Mouse (Mus musculus) liver, postnatal 0 days (tissue): ENCODE measurements around the gene Cald1. TPM values are rescaled to one million over a fixed set of nuclear protein-coding genes. Genes with fewer than 3 reads are reported as not detected.

Experiments
- ATAC-seq: fragments of 200-750 bp; cut with Nextera tagmentation; 2 replicates; pipeline ENCODE4 v1.8.0; 2017; ENCODE audit warnings: mild to moderate bottlenecking, moderate library complexity
- DNase-seq: peaks from one replicate; pipeline ENCODE4 v3.0.0-alpha.2; 2016
- H3K27ac ChIP-seq: fragments of 300-500 bp; sonication (generic); 2 replicates; pipeline ENCODE4 v1.5.1; 2014; ENCODE audit warnings: antibody characterized with exemption, moderate library complexity, mild to moderate bottlenecking, low read depth
- H3K27me3 ChIP-seq: fragments of 300-500 bp; sonication (generic); 2 replicates; pipeline ENCODE4 v1.6.1; 2014; ENCODE audit warnings: low read length, control low read depth, mixed read lengths; ENCODE audit not compliant: insufficient read depth
- H3K36me3 ChIP-seq: fragments of 300-500 bp; sonication (generic); replicated peaks from 2 replicates; pipeline ENCODE4 v1.6.1; 2014; ENCODE audit warnings: mild to moderate bottlenecking, control low read depth, low read length, moderate library complexity, mixed read lengths; ENCODE audit not compliant: insufficient read depth
- H3K4me1 ChIP-seq: fragments of 300-500 bp; sonication (generic); 2 replicates; pipeline ENCODE4 v1.6.1; 2014; ENCODE audit warnings: antibody characterized with exemption, mild to moderate bottlenecking, control low read depth; ENCODE audit not compliant: insufficient read depth
- H3K4me2 ChIP-seq: fragments of 300-500 bp; sonication (generic); 2 replicates; pipeline ENCODE4 v1.6.1; 2014; ENCODE audit warnings: low read depth, mild to moderate bottlenecking, low read length, moderate library complexity, mixed read lengths
- H3K4me3 ChIP-seq: fragments of 300-500 bp; sonication (generic); 2 replicates; pipeline ENCODE4 v1.5.1; 2014; ENCODE audit warnings: low read depth, low read length
- H3K9ac ChIP-seq: fragments of 300-500 bp; sonication (generic); replicated peaks from 2 replicates; pipeline ENCODE4 v1.6.1; 2014; ENCODE audit warnings: mild to moderate bottlenecking, moderate library complexity
- H3K9me3 ChIP-seq: fragments of 300-500 bp; sonication (generic); 2 replicates; pipeline ENCODE4 v1.6.1; 2016; ENCODE audit warnings: mild to moderate bottlenecking, control low read depth, low read length, mixed read lengths
- CTCF ChIP-seq: sonication (generic); IDR thresholded peaks from 2 replicates; pipeline ENCODE4 v1.5.1; 2016; ENCODE audit warnings: antibody characterized with exemption, low read depth
- EP300 ChIP-seq: IDR thresholded peaks from 2 replicates; pipeline ENCODE4 v1.6.1; 2016; ENCODE audit warnings: antibody characterized with exemption, low read depth, mild to moderate bottlenecking
- WGBS: fragments of 180-500 bp; shearing (Covaris S2); extraction: QIAGEN DNeasy Blood & Tissue Kit; methylation state at CpG from one replicate; pipeline ENCODE4 v1.1.7; 2014; ENCODE audit not compliant: insufficient replicate concordance; 5-methylcytosine and 5-hydroxymethylcytosine counted together
- polyA plus RNA-seq: library from polyadenylated mRNA; unstranded; fragments of >200 nt; fragmentation: Nextera tagmentation; extraction: Ambion mirVana; gene quantifications from 2 replicates; pipeline ENCODE4 v1.2.1, GENCODE M21; 2015

Gene Cald1
- polyA plus RNA-seq, 1 experiment from 2014 or later: 131 TPM

DNA sequence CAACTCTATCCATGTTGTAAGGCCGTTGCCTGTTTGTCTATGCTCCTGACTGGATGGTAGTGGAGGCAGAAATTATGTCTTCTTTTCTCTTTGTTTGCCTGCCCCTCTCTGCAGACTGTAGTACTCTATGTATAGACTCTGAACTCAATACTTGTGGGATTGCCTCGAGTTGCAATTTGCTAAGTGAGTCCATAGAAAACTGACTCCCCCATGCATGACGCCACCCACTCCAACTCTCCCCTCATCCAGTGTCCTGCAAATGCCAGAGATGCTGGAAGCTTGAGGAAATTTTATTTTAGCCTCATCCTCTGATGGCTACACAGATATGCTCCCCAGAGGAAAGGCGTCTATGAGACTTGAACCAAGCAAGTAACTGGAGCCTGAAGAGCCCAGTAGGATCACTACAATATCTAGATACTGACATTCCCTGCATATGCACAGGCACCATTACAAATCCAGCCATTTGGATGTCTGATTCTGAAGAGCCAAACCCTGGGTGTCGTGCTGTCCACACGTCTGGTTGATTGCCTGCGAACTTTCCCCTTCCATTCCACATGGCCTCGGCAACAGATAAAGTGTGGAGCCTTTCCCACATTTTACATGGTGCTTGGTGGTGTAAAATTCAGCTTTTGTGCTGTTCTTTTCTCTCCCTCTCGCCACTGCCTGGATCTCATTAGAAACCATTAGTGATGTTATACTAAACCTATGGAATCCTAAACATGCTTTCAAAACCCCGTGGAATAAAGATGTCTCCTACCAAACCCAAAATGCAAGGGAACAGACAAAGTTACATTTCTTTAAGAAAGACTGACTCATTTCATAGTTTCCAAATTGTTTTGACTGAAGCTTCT lies 39.5 kb downstream of the Cald1 start:
- no peak overlapping the region for H3K27ac ChIP-seq
- 71% methylated on average over 10 of the region's 10 CpGs for WGBS
- no peak for DNase-seq

DNA sequence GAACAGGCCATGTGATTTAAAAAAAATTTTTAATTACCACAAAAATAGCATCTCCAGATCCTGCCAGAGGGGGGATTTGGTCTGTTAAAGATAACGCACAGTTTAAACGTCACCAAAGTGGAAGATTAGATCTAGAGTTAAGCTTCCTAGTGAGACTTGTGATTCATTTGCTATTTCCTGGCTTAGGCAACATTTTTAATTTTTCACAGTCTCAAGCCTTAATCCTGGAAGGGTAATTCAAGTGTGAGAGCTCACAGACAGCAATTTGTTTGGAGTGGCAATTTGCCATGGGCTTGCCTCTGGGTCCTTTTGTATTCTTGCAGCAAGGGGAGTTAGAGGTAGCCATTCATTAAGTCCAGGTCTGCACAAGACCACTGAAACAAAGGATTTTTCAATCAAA lies 40.4 kb downstream of the Cald1 start:
- WGBS: 44% methylated on average over 2 of the region's 2 CpGs
- H3K9me3 ChIP-seq: no peaks in the 10 kb centered on the region
- TF ChIP-seq CTCF (no peak), EP300 (no peak)
- no peak overlapping the region for H3K9ac ChIP-seq
- no peaks in the 10 kb centered on the region; the same call in 1 of the 2 replicates for H3K36me3 ChIP-seq
- no peak overlapping the region for H3K4me3 ChIP-seq
- no peak overlapping the region for H3K4me2 ChIP-seq
- ATAC-seq: no peak
- no peak overlapping the region for H3K27ac ChIP-seq
- no peaks in the 10 kb centered on the region; the same call in 1 of the 2 replicates for H3K4me1 ChIP-seq
- no peaks in the 10 kb centered on the region for H3K27me3 ChIP-seq
- DNase-seq: no peak

More for the DNA sequence above, 39.5 kb downstream of the Cald1 start:
- Histone ChIP-seq H3K4me1 (no peaks in the 10 kb centered on the region; the same call in 1 of the 2 replicates), H3K4me3 (no peak overlapping the region), H3K36me3 (no peaks in the 10 kb centered on the region; the same call in 1 of the 2 replicates), H3K9ac (no peak overlapping the region), H3K27me3 (no peaks in the 10 kb centered on the region), H3K4me2 (no peak overlapping the region), H3K9me3 (no peaks in the 10 kb centered on the region)
- ATAC-seq: no peak
- no peak for TF ChIP-seq CTCF
- no peak for TF ChIP-seq EP300

DNA sequence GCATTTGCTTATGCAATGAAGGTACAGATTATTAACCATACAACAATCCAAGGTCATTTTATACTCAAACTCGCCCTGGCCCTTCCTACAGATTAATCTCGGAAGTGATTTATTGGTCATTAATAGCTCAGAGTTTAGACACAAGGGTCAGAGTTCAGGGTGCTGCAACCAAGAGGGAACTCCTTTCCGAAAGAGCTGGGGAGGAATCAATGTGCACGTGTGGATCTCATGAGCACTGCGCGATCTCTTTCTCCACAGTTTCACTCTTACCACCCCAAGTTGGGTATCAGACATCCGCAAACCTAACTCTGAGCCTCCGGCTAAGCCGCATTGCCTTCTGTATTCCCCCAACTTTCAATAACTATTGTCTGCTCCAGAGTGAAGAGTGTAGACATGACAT lies 41.9 kb downstream of the Cald1 start:
- WGBS: 68% methylated on average over 9 of the region's 9 CpGs
- Histone ChIP-seq H3K9ac (no peak overlapping the region), H3K27ac (no peak overlapping the region), H3K9me3 (no peaks in the 10 kb centered on the region), H3K36me3 (no peaks in the 10 kb centered on the region; the same call in 1 of the 2 replicates), H3K4me2 (no peak overlapping the region), H3K4me1 (no peaks in the 10 kb centered on the region; the same call in 1 of the 2 replicates), H3K4me3 (no peak overlapping the region), H3K27me3 (no peaks in the 10 kb centered on the region)
- DNase-seq (no peak), ATAC-seq (no peak)
- TF ChIP-seq EP300 (no peak), CTCF (no peak)

DNA sequence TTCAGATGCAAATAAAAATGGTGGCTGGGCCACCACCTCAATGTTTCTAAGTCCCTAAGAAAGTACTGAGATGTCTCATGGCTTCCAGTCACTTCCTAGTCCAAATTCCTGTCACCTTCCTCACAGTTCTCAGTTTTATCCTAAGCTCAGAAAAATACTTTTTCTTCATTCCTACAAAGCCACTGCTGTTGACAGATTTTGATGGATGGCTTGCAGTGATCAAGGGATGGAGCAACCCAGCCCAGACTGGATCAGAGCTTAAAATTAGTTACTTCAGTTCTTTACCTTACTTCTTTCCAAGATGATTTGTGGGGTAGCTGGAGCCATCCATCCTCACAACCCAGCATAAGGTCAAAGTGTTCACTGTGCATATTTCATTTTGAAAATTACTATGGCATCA lies 42.8 kb downstream of the Cald1 start:
- H3K9me3 ChIP-seq: no peaks in the 10 kb centered on the region
- no peak overlapping the region for H3K9ac ChIP-seq
- no peak overlapping the region for H3K27ac ChIP-seq
- no peaks in the 10 kb centered on the region for H3K27me3 ChIP-seq
- ATAC-seq (no peak), DNase-seq (no peak)
- no peak overlapping the region for H3K4me2 ChIP-seq
- no peaks in the 10 kb centered on the region; the same call in 1 of the 2 replicates for H3K4me1 ChIP-seq
- no peak overlapping the region for H3K4me3 ChIP-seq
- H3K36me3 ChIP-seq: no peaks in the 10 kb centered on the region; the same call in 1 of the 2 replicates
- no peak for TF ChIP-seq CTCF
- TF ChIP-seq EP300: no peak

DNA sequence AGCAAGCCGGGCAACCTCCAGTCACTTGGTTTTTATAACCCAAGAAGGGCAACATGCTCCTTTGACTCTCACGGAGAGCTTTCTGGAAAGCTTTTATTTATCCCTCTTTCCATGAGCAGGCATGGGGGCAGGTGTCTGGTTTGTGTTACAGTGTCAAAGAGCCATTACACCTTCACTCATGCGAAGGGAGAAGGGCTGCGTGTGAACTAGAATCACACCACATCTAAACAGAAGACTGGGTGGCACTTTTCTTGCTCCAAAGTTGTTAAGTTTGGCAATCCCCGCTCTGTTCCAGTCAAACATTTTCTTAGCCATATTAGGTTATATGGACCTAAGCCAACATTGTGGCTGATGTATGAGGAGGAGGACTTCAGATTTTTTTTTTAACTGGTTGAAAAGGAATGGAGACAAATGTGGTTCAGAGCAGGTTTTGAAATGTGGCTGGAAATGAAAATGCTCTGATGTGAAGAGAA lies 43.8 kb downstream of the Cald1 start:
- Histone ChIP-seq H3K27ac (no peak overlapping the region), H3K9ac (no peak overlapping the region), H3K4me3 (no peak overlapping the region), H3K36me3 (no peaks in the 10 kb centered on the region; the same call in 1 of the 2 replicates), H3K4me2 (no peak overlapping the region), H3K4me1 (no peaks in the 10 kb centered on the region; the same call in 1 of the 2 replicates), H3K27me3 (no peaks in the 10 kb centered on the region), H3K9me3 (no peaks in the 10 kb centered on the region)
- DNase-seq (no peak), ATAC-seq (no peak)
- 73% methylated on average over 5 of the region's 5 CpGs for WGBS
- TF ChIP-seq CTCF (no peak), EP300 (no peak)

DNA sequence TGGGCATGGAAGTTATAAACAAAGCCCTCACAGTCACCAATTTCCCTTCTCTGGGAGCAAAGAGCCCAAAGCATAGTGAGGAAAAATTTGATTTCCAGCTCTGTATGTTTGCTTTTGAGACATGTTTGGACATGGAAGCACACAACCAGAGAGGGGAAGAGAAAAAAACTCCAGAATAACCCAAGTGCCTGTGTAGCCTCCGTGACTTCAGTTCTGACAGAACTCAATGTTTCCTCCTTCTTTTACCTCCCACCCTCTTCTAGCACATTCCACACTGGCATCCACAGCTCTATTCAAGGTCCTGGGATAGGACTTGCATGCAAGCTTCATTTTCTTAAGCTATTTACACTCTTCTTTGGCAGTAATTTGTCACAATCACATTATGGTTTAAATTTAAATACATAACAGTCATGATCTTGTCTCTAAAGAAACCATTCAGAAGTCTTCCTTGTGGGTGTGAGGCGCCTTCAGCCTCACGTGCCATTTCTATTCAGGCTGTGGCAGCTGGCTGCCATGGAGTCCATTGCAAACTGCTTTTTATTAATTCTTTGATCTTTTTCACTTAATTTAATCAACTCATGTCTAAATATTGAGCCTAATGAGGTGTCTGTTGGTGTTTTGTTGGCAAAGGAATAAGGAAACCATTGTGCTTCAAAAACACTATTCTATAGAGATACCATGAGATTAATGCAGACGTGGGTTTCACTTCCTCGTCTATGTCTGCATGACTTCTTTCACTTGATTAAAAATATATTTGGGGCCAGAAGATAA lies 49.9 kb downstream of the Cald1 start:
- Histone ChIP-seq H3K36me3 (no peaks in the 10 kb centered on the region), H3K4me2 (no peak overlapping the region), H3K4me1 (no peaks in the 10 kb centered on the region), H3K4me3 (no peak overlapping the region), H3K27ac (no peak overlapping the region), H3K9ac (no peak overlapping the region), H3K27me3 (no peaks in the 10 kb centered on the region), H3K9me3 (no peaks in the 10 kb centered on the region)
- WGBS: 71% methylated on average over 5 of the region's 5 CpGs
- no peak for TF ChIP-seq CTCF
- TF ChIP-seq EP300: no peak
- no peak for DNase-seq
- no peak for ATAC-seq
